Mouse (Mus musculus): ENCODE data around the gene AK157302.
"Not testable (repeated sequence)": the region's sequence is repeated elsewhere in the genome, so short reads cannot be mapped to it uniquely, and the experiment has no call there.

Gene AK157302

GRCm38 (mm10) chr13:21495080-21495479 is at the start of gene AK157302:
Gene AK157302, plus strand, starts transcription at chr13:21495223.
- no peak for DNase-seq

- DNase-seq: no peak
Observed at GRCm38 (mm10) chr13:21446796-21447195, 48.2 kb upstream of the AK157302 start.

GRCm38 (mm10) chr13:21447856-21448614 is 47.0 kb upstream of the AK157302 start:
- no peak for DNase-seq

GRCm38 (mm10) chr13:21453042-21453441 is 42.0 kb upstream of the AK157302 start:
- no peak for DNase-seq

- peak; percentile 92 for DNase-seq
Observed at GRCm38 (mm10) chr13:21453449-21453848, 41.6 kb upstream of the AK157302 start, which contains the start of gene Zscan26. Gene Zscan26, minus strand, starts transcription at chr13:21453730.

- no peak for DNase-seq
Observed at GRCm38 (mm10) chr13:21454133-21454532, 40.9 kb upstream of the AK157302 start.

- DNase-seq: no peak
Observed at GRCm38 (mm10) chr13:21456347-21456746, 38.7 kb upstream of the AK157302 start.

GRCm38 (mm10) chr13:21462516-21462915 is 32.5 kb upstream of the AK157302 start:
- DNase-seq: not testable (repeated sequence)

- no peak for DNase-seq
Observed at GRCm38 (mm10) chr13:21467336-21467735, 27.7 kb upstream of the AK157302 start.

- DNase-seq: peak; percentile 93
Observed at GRCm38 (mm10) chr13:21468061-21469019, 26.7 kb upstream of the AK157302 start, which contains the start of gene Nkapl. Gene Nkapl, minus strand, starts transcription at chr13:21468509.

- DNase-seq: peak; percentile 12
Observed at GRCm38 (mm10) chr13:21469097-21469496, 25.9 kb upstream of the AK157302 start.

- no peak for DNase-seq
Observed at GRCm38 (mm10) chr13:21472427-21472826, 22.6 kb upstream of the AK157302 start.

GRCm38 (mm10) chr13:21478759-21479670 is 16.0 kb upstream of the AK157302 start, which contains the start of the genes Zkscan4 and Gm10065:
Gene Zkscan4, plus strand, starts transcription at chr13:21478907.
Gene Gm10065, minus strand, starts transcription at chr13:21479441.
- peak; percentile 91 for DNase-seq

GRCm38 (mm10) chr13:21486881-21487280 is 8.1 kb upstream of the AK157302 start:
- DNase-seq: no peak

- no peak for DNase-seq
Observed at GRCm38 (mm10) chr13:21492847-21493246, 2.2 kb upstream of the AK157302 start.

- DNase-seq: not testable (repeated sequence)
Observed at GRCm38 (mm10) chr13:21501182-21501581, 6.2 kb downstream of the AK157302 start, which contains the start of gene Gm11273. Gene Gm11273, minus strand, starts transcription at chr13:21501418.

- DNase-seq: no peak
Observed at GRCm38 (mm10) chr13:21502296-21502695, 7.3 kb downstream of the AK157302 start.

GRCm38 (mm10) chr13:21506221-21506649 is 11.2 kb downstream of the AK157302 start:
- DNase-seq: peak; percentile 92

GRCm38 (mm10) chr13:21530136-21530535 is 35.1 kb downstream of the AK157302 start:
- no peak for DNase-seq

- peak; percentile 94 for DNase-seq
Observed at GRCm38 (mm10) chr13:21530781-21531201, 35.8 kb downstream of the AK157302 start, which contains the start of gene Zkscan8. Gene Zkscan8, minus strand, starts transcription at chr13:21531120.

- no peak for DNase-seq
Observed at GRCm38 (mm10) chr13:21542708-21543107, 47.7 kb downstream of the AK157302 start, which contains the start of gene Olfr1366. Gene Olfr1366, minus strand, starts transcription at chr13:21542808.

Data from retina, postnatal 1 day (tissue).